Mouse (Mus musculus) olfactory bulb, adult 2 months (tissue): ENCODE results near the gene Mecom.

ENCODE experiments used
- CTCF ChIP-seq: fragments of 200-500 bp; IDR thresholded peaks from 2 replicates; pipeline ENCODE4 v1.5.1; 2012; ENCODE audit warnings: low read depth, mild to moderate bottlenecking, low read length, moderate library complexity; ENCODE audit not compliant: insufficient read depth
- POLR2A ChIP-seq: fragments of 200-500 bp; IDR thresholded peaks from 2 replicates; pipeline ENCODE4 v1.6.1; 2012; ENCODE audit warnings: mild to moderate bottlenecking, low read depth, low read length, moderate library complexity; ENCODE audit not compliant: insufficient read depth

- TF ChIP-seq CTCF (no peak), POLR2A (no peak)
Measured at GRCm38 (mm10) chr3:30071271-30071670, 476.5 kb downstream of the Mecom start.
